Mouse (Mus musculus): ENCODE data around the gene U2af2.

The U2af2 gene

GRCm38 (mm10) chr7:5037467-5037866, 24.5 kb upstream of the U2af2 start:
- no peak for DNase-seq (ENCODE audit: low spot score in 2 of 2)

GRCm38 (mm10) chr7:5038109-5038732, 23.7 kb upstream of the U2af2 start, which contains the start of gene Zfp784:
Gene Zfp784 (minus strand): TSS chr7:5038446.
- peak; percentile 95 for DNase-seq (ENCODE audit: low spot score in 2 of 2)

- DNase-seq (ENCODE audit: low spot score in 2 of 2) = peak in 1 of 2 experiments; percentile 20
These were observed 23.0 kb upstream of the U2af2 start for GRCm38 (mm10) chr7:5038940-5039339.

- no peak for DNase-seq (ENCODE audit: low spot score in 2 of 2)
These were observed 17.0 kb upstream of the U2af2 start for GRCm38 (mm10) chr7:5044981-5045380.

- DNase-seq (ENCODE audit: low spot score in 2 of 2) = no peak
These were observed 15.8 kb upstream of the U2af2 start for GRCm38 (mm10) chr7:5046112-5046511.

- DNase-seq (ENCODE audit: low spot score in 2 of 2) = no peak
These were observed 14.6 kb upstream of the U2af2 start for GRCm38 (mm10) chr7:5047313-5047712.

- peak; percentile 52 to 67 for DNase-seq (ENCODE audit: low spot score in 2 of 2)
These were observed 10.4 kb upstream of the U2af2 start, which contains the start of gene Zfp580 for GRCm38 (mm10) chr7:5051193-5052192. Gene Zfp580 (plus strand): TSS chr7:5051538.

- DNase-seq (ENCODE audit: low spot score in 2 of 2) = no peak
These were observed 9.5 kb upstream of the U2af2 start for GRCm38 (mm10) chr7:5052438-5052837.

GRCm38 (mm10) chr7:5052931-5053343, 9.0 kb upstream of the U2af2 start:
- no peak for DNase-seq (ENCODE audit: low spot score in 2 of 2)

GRCm38 (mm10) chr7:5053456-5054179, 8.3 kb upstream of the U2af2 start:
- DNase-seq (ENCODE audit: low spot score in 2 of 2) = no peak

GRCm38 (mm10) chr7:5056651-5057263, 5.2 kb upstream of the U2af2 start:
- no peak for DNase-seq (ENCODE audit: low spot score in 2 of 2)

- DNase-seq (ENCODE audit: low spot score in 2 of 2) = no peak
These were observed 4.6 kb upstream of the U2af2 start for GRCm38 (mm10) chr7:5057381-5057780.

GRCm38 (mm10) chr7:5057804-5058203, 4.1 kb upstream of the U2af2 start:
- peak in 1 of 2 experiments; percentile 58 for DNase-seq (ENCODE audit: low spot score in 2 of 2)

- DNase-seq (ENCODE audit: low spot score in 2 of 2) = no peak
These were observed 3.3 kb upstream of the U2af2 start for GRCm38 (mm10) chr7:5058631-5059030.

GRCm38 (mm10) chr7:5059421-5059820, 2.5 kb upstream of the U2af2 start:
- no peak for DNase-seq (ENCODE audit: low spot score in 2 of 2)

GRCm38 (mm10) chr7:5060239-5060731, 1.7 kb upstream of the U2af2 start:
- peak; percentile 66 to 87 for DNase-seq (ENCODE audit: low spot score in 2 of 2)

GRCm38 (mm10) chr7:5060944-5061773, 784 bp upstream of the U2af2 start:
- peak; percentile 91 to 97 for DNase-seq (ENCODE audit: low spot score in 2 of 2)

GRCm38 (mm10) chr7:5062360-5063001, 538 bp downstream of the U2af2 start:
- DNase-seq (ENCODE audit: low spot score in 2 of 2) = peak in 1 of 2 experiments; percentile 77

- no peak for DNase-seq (ENCODE audit: low spot score in 2 of 2)
These were observed 2.9 kb downstream of the U2af2 start for GRCm38 (mm10) chr7:5064886-5065285.

GRCm38 (mm10) chr7:5073586-5073985, 11.6 kb downstream of the U2af2 start:
- peak in 1 of 2 experiments; percentile 36 for DNase-seq (ENCODE audit: low spot score in 2 of 2)
